ENCODE assay signal across 15 mouse cellular contexts in the genomic region with DNA sequence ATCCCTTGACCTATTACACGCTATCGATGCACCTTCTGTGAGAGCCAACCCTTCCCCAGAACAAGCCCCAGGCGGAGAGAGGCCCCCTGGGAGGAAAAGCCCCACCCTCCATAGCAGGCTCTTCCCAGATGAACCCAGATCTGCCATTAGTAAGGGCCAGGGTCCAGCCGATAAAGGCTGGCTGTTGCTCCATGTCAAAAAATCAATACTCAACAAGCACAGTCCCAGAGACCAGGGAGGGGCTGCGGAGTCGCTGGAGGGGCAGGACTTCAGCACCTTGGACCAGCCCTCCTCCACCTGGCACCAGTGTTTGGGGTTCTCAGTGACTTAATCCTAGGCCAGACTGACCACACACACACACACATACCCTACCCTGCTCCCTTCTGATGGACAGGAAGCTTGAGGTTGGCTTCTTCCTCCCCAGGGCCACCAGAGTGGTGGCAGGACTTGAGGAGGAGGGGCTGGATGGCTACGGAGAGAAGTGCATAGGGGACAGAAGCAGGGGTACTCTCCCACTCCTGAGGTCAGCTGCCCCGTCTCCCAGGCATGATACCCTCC. TPM values are rescaled to one million over a fixed set of nuclear protein-coding genes. Genes with fewer than 3 reads are reported as not detected.
DNase-seq lines count a peak whose midpoint lies in the region; ATAC-seq and TF ChIP-seq lines count a peak whose summit lies in the region.
"Had no signal": no experiment of that assay in that cellular context is flagged by ENCODE, and none has a peak within 500 bp of the region (broad histone marks: within the 10 kb centered on the region; RNA-seq: fewer than 3 reads in every experiment).

No protein-coding gene starts in this region.

- TF ChIP-seq POLR2A in bone marrow, adult 2 months (IDR thresholded peaks at IDR 0.05; ENCODE audit: borderline replicate concordance, control insufficient read depth, low read depth, low read length): no peak

- peak overlapping the region; percentile 45 for H3K27ac ChIP-seq in heart, embryonic 13.5 days (replicated peaks)
- peak overlapping the region; percentile 78 for H3K27ac ChIP-seq in bone marrow, adult 2 months (ENCODE audit: control insufficient read depth, insufficient read depth, low read depth, low read length, poor library complexity)
- H3K27ac ChIP-seq in liver, embryonic 11.5 days (ENCODE audit: low read depth, low read length): peak overlapping the region; percentile 97
- peak overlapping the region; percentile 71 for H3K27ac ChIP-seq in stomach, embryonic 14.5 days (ENCODE audit: low read length)
- no peak overlapping the region for H3K27ac ChIP-seq in layer of hippocampus, adult 2 months

- ATAC-seq in heart, embryonic 13.5 days (ENCODE audit: extremely low read depth, insufficient number of reproducible peaks, low FRiP score, low TSS enrichment): no peak
- no peak for ATAC-seq in liver, embryonic 11.5 days (replicated peaks; ENCODE audit: low FRiP score)
- 0 out of 2 replicates have a peak, but pooled peaks have one; percentile 14 for ATAC-seq in stomach, embryonic 14.5 days (ENCODE audit: insufficient number of reproducible peaks, insufficient read depth, low FRiP score, low read depth)

- H3K9me3 ChIP-seq in heart, embryonic 13.5 days: no peaks in the 10 kb centered on the region
- H3K9me3 ChIP-seq in liver, embryonic 11.5 days (ENCODE audit: control insufficient read depth, low read length): no peaks in the 10 kb centered on the region
- H3K9me3 ChIP-seq in stomach, embryonic 14.5 days (ENCODE audit: control insufficient read depth, low read depth, low read length): no peaks in the 10 kb centered on the region

- no peak for TF ChIP-seq CTCF in bone marrow, adult 2 months (IDR thresholded peaks at IDR 0.05; ENCODE audit: control insufficient read depth, insufficient read depth, low read length)
- no peak for TF ChIP-seq CTCF in layer of hippocampus, adult 2 months (conservative IDR thresholded peaks at IDR 0.05)

- H3K36me3 ChIP-seq in heart, embryonic 13.5 days: peaks cover 66% of the 10 kb centered on the region
- H3K36me3 ChIP-seq in liver, embryonic 11.5 days (ENCODE audit: control insufficient read depth, insufficient read depth, low read length): peaks cover 42% of the 10 kb centered on the region
- H3K36me3 ChIP-seq in stomach, embryonic 14.5 days (ENCODE audit: control insufficient read depth, insufficient read depth, low read length): no peaks in the 10 kb centered on the region

- no peaks in the 10 kb centered on the region for H3K27me3 ChIP-seq in heart, embryonic 13.5 days (replicated peaks)
- no peaks in the 10 kb centered on the region for H3K27me3 ChIP-seq in liver, embryonic 11.5 days (replicated peaks; ENCODE audit: control insufficient read depth, insufficient read depth, low read length)
- H3K27me3 ChIP-seq in stomach, embryonic 14.5 days (ENCODE audit: control insufficient read depth, insufficient read depth, low read length): no peaks in the 10 kb centered on the region

- H3K4me3 ChIP-seq in heart, embryonic 13.5 days: no peak overlapping the region
- H3K4me3 ChIP-seq in bone marrow, adult 2 months (replicated peaks; ENCODE audit: control insufficient read depth, low read depth, low read length): no peak overlapping the region
- no peak overlapping the region for H3K4me3 ChIP-seq in liver, embryonic 11.5 days (ENCODE audit: low read depth, low read length)
- no peak overlapping the region for H3K4me3 ChIP-seq in stomach, embryonic 14.5 days (ENCODE audit: low read depth, low read length)
- no peak overlapping the region for H3K4me3 ChIP-seq in layer of hippocampus, adult 2 months
- H3K4me3 ChIP-seq: myocyte had no signal

- H3K4me1 ChIP-seq in heart, embryonic 13.5 days: peaks cover 100% of the 10 kb centered on the region
- peaks cover 19% of the 10 kb centered on the region for H3K4me1 ChIP-seq in bone marrow, adult 2 months (ENCODE audit: control insufficient read depth, insufficient read depth, low read length)
- H3K4me1 ChIP-seq in liver, embryonic 11.5 days (replicated peaks; ENCODE audit: control insufficient read depth, insufficient read depth, low read length): peaks cover 100% of the 10 kb centered on the region
- peaks cover 35% of the 10 kb centered on the region; the same call in 1 of the 2 replicates for H3K4me1 ChIP-seq in stomach, embryonic 14.5 days (ENCODE audit: control insufficient read depth, insufficient read depth, low read length)

- H3K4me2 ChIP-seq in heart, embryonic 13.5 days: 0 out of 2 replicates have a peak overlapping the region, but pooled peaks have one; percentile 7
- H3K4me2 ChIP-seq in liver, embryonic 11.5 days: peak overlapping the region; percentile 50
- no peak overlapping the region for H3K4me2 ChIP-seq in stomach, embryonic 14.5 days (replicated peaks; ENCODE audit: low read depth, low read length)

- WGBS in heart, embryonic 13.5 days: 47% methylated on average over 8 of the region's 8 CpGs
- WGBS in bone marrow, adult 2 months: 37% methylated on average over 8 of the region's 8 CpGs
- WGBS in liver, embryonic 11.5 days: 32% methylated on average over 8 of the region's 8 CpGs
- WGBS in stomach, embryonic 14.5 days: 42% methylated on average over 8 of the region's 8 CpGs

- no peak for DNase-seq in heart, postnatal 4 days
- DNase-seq in liver, embryonic 11.5 days (ENCODE audit: low spot score): no peak
- no peak for DNase-seq in layer of hippocampus, adult 2 months (ENCODE audit: low spot score in 2 of 2)
- no peak for DNase-seq in cerebellum, postnatal 36 days
- no peak for DNase-seq in kidney, adult 18-20 months
- DNase-seq: adrenal gland, postnatal 14 days; heart, postnatal 10 days; right cerebral cortex, postnatal 4 days; thymus, adult 18-20 months had no signal

- H3K9ac ChIP-seq in heart, embryonic 13.5 days: peak overlapping the region; percentile 52
- peak overlapping the region; percentile 51 for H3K9ac ChIP-seq in liver, embryonic 11.5 days (ENCODE audit: low read depth, low read length)
- H3K9ac ChIP-seq in stomach, embryonic 14.5 days (replicated peaks; ENCODE audit: low read depth, low read length): no peak overlapping the region

RNA-seq across cellular contexts. Expression of gene Zfpm1, which starts 36.1 kb away (rescaled TPM):
- polyA plus RNA-seq in heart, embryonic 13.5 days (2015; fragmentation: Nextera tagmentation; extraction: Ambion mirVana): 3.8 TPM in 2 replicates
- 10 to 100 TPM; 45.7 to 47.0 TPM for total RNA-seq in heart, postnatal 4 days (2021)
- 125 and 324 TPM in 2 replicates for polyA plus RNA-seq in bone marrow, adult 2 months (2011; ENCODE audit: insufficient read depth, insufficient read length, low replicate concordance, missing spikeins)
- polyA plus RNA-seq in liver, embryonic 11.5 days (2014; fragmentation: Nextera tagmentation; extraction: Ambion mirVana): 22.7 and 26.5 TPM in 2 replicates
- polyA plus RNA-seq in stomach, embryonic 14.5 days (2014; fragmentation: Nextera tagmentation; extraction: Ambion mirVana): 3.1 TPM in 2 replicates
- 10 to 100 TPM; 45.1 to 45.6 TPM for total RNA-seq in layer of hippocampus, adult 2 months (2021)

RNA-seq across cellular contexts. Expression of gene Trhr2, which starts 42.5 kb away (rescaled TPM):
- not detected in 2 replicates for polyA plus RNA-seq in heart, embryonic 13.5 days (2015; fragmentation: Nextera tagmentation; extraction: Ambion mirVana)
- not detected for total RNA-seq in heart, postnatal 4 days (2021)
- not detected in 2 replicates for polyA plus RNA-seq in bone marrow, adult 2 months (2011; ENCODE audit: insufficient read depth, insufficient read length, low replicate concordance, missing spikeins)
- polyA plus RNA-seq in liver, embryonic 11.5 days (2014; fragmentation: Nextera tagmentation; extraction: Ambion mirVana): not detected in 2 replicates
- polyA plus RNA-seq in stomach, embryonic 14.5 days (2014; fragmentation: Nextera tagmentation; extraction: Ambion mirVana): not detected in 2 replicates
- total RNA-seq in layer of hippocampus, adult 2 months (2021): under 1 TPM; 0.79 to 0.82 TPM
- total RNA-seq: adrenal gland, postnatal 14 days; gastrocnemius, adult 8-10 months; heart, postnatal 10 days had no signal
- polyA plus RNA-seq: forebrain, embryonic 11.5 days; myocyte had no signal

RNA-seq across cellular contexts. Expression of gene Zc3h18, which starts 58.4 kb away (rescaled TPM):
- 30.4 and 31.1 TPM in 2 replicates for polyA plus RNA-seq in heart, embryonic 13.5 days (2015; fragmentation: Nextera tagmentation; extraction: Ambion mirVana)
- total RNA-seq in heart, postnatal 4 days (2021): 10 to 100 TPM; 28.4 to 31.1 TPM
- polyA plus RNA-seq in bone marrow, adult 2 months (2011; ENCODE audit: insufficient read depth, insufficient read length, low replicate concordance, missing spikeins): 38.3 and 50.7 TPM in 2 replicates
- 41.3 and 44.2 TPM in 2 replicates for polyA plus RNA-seq in liver, embryonic 11.5 days (2014; fragmentation: Nextera tagmentation; extraction: Ambion mirVana)
- 30.5 and 34.8 TPM in 2 replicates for polyA plus RNA-seq in stomach, embryonic 14.5 days (2014; fragmentation: Nextera tagmentation; extraction: Ambion mirVana)
- total RNA-seq in layer of hippocampus, adult 2 months (2021): 10 to 100 TPM; 39.2 to 40.2 TPM
